Mouse (Mus musculus): ENCODE measurements around the gene Ttc6.

Gene Ttc6

GRCm38 (mm10) chr12:57662986-57663674 lies 99.2 kb downstream of the Ttc6 start:
- DNase-seq (ENCODE audit: low spot score in 2 of 2): no peak

GRCm38 (mm10) chr12:57672414-57672813 lies 108.5 kb downstream of the Ttc6 start:
- DNase-seq (ENCODE audit: low spot score in 2 of 2): no peak

- no peak for DNase-seq (ENCODE audit: low spot score in 2 of 2)
Observed at GRCm38 (mm10) chr12:57684967-57685423, 121.1 kb downstream of the Ttc6 start.

GRCm38 (mm10) chr12:57709966-57710365 lies 146.1 kb downstream of the Ttc6 start:
- no peak for DNase-seq (ENCODE audit: low spot score in 2 of 2)

GRCm38 (mm10) chr12:57764720-57765119 lies 200.8 kb downstream of the Ttc6 start:
- no peak for DNase-seq (ENCODE audit: low spot score in 2 of 2)

- no peak for DNase-seq (ENCODE audit: low spot score in 2 of 2)
Observed at GRCm38 (mm10) chr12:57776290-57776997, 212.5 kb downstream of the Ttc6 start.

- no peak for DNase-seq (ENCODE audit: low spot score in 2 of 2)
Observed at GRCm38 (mm10) chr12:57781926-57782325, 218.0 kb downstream of the Ttc6 start.

GRCm38 (mm10) chr12:57787471-57787870 lies 223.6 kb downstream of the Ttc6 start:
- DNase-seq (ENCODE audit: low spot score in 2 of 2): peak in 1 of 2 experiments; percentile 12
